Mouse (Mus musculus): ENCODE measurements around the gene Adamtsl4.
"Not testable (repeated sequence)": the region's sequence is repeated elsewhere in the genome, so short reads cannot be mapped to it uniquely, and the experiment has no call there.

Adamtsl4 gene

GRCm38 (mm10) chr3:95676745-95677419 is 10.8 kb downstream of the Adamtsl4 start:
- DNase-seq (ENCODE audit: low read depth) = peak; percentile 71

GRCm38 (mm10) chr3:95675301-95676092 is 12.2 kb downstream of the Adamtsl4 start:
- DNase-seq (ENCODE audit: low read depth) = peak; percentile 81

GRCm38 (mm10) chr3:95674812-95675211 is 12.9 kb downstream of the Adamtsl4 start:
- peak; percentile 62 for DNase-seq (ENCODE audit: low read depth)

- peak; percentile 94 for DNase-seq (ENCODE audit: low read depth)
These were observed 13.5 kb downstream of the Adamtsl4 start for GRCm38 (mm10) chr3:95674236-95674635.

GRCm38 (mm10) chr3:95673707-95674211 is 14.0 kb downstream of the Adamtsl4 start:
- no peak for DNase-seq (ENCODE audit: low read depth)

GRCm38 (mm10) chr3:95672861-95673706 is 14.6 kb downstream of the Adamtsl4 start:
- peak; percentile 84 for DNase-seq (ENCODE audit: low read depth)

- no peak for DNase-seq (ENCODE audit: low read depth)
These were observed 15.3 kb downstream of the Adamtsl4 start for GRCm38 (mm10) chr3:95672461-95672860.

- DNase-seq (ENCODE audit: low read depth) = no peak
These were observed 16.5 kb downstream of the Adamtsl4 start for GRCm38 (mm10) chr3:95671201-95671600.

GRCm38 (mm10) chr3:95670419-95670818 is 17.3 kb downstream of the Adamtsl4 start:
- not testable (repeated sequence) for DNase-seq (ENCODE audit: low read depth)

GRCm38 (mm10) chr3:95669309-95669665 is 18.4 kb downstream of the Adamtsl4 start:
- DNase-seq (ENCODE audit: low read depth) = no peak

GRCm38 (mm10) chr3:95668589-95669308 is 19.0 kb downstream of the Adamtsl4 start:
- peak; percentile 82 for DNase-seq (ENCODE audit: low read depth)

GRCm38 (mm10) chr3:95668026-95668425 is 19.7 kb downstream of the Adamtsl4 start:
- peak; percentile 39 for DNase-seq (ENCODE audit: low read depth)

GRCm38 (mm10) chr3:95667521-95667920 is 20.2 kb downstream of the Adamtsl4 start:
- peak; percentile 35 for DNase-seq (ENCODE audit: low read depth)

- peak; percentile 90 for DNase-seq (ENCODE audit: low read depth)
These were observed 21.4 kb downstream of the Adamtsl4 start for GRCm38 (mm10) chr3:95666124-95666844.

GRCm38 (mm10) chr3:95664940-95665352 is 22.8 kb downstream of the Adamtsl4 start:
- DNase-seq (ENCODE audit: low read depth) = no peak

GRCm38 (mm10) chr3:95663969-95664608 is 23.6 kb downstream of the Adamtsl4 start:
- peak; percentile 65 for DNase-seq (ENCODE audit: low read depth)

- DNase-seq (ENCODE audit: low read depth) = peak; percentile 41
These were observed 24.2 kb downstream of the Adamtsl4 start for GRCm38 (mm10) chr3:95663486-95663885.

- peak; percentile 51 for DNase-seq (ENCODE audit: low read depth)
These were observed 24.8 kb downstream of the Adamtsl4 start for GRCm38 (mm10) chr3:95662724-95663449.

- peak; percentile 51 for DNase-seq (ENCODE audit: low read depth)
These were observed 25.6 kb downstream of the Adamtsl4 start for GRCm38 (mm10) chr3:95661945-95662715.
